Mouse (Mus musculus) hindbrain, embryonic 10.5 days (tissue): ENCODE results near the gene Slc31a2. TPM values are rescaled to one million over a fixed set of nuclear protein-coding genes. Genes with fewer than 3 reads are reported as not detected.

ENCODE experiments used
- DNase-seq: peaks from one replicate; pipeline ENCODE4 v3.0.0-alpha.2; 2017; ENCODE audit warnings: low spot score
- H3K27ac ChIP-seq: fragments of 300-500 bp; sonication (generic); 2 replicates; pipeline ENCODE4 v1.5.1; 2016; ENCODE audit warnings: mild to moderate bottlenecking, moderate library complexity
- H3K27me3 ChIP-seq: fragments of 300-500 bp; sonication (generic); 2 replicates; pipeline ENCODE4 v1.6.1; 2016; ENCODE audit warnings: mild to moderate bottlenecking; ENCODE audit not compliant: poor library complexity, insufficient read depth, severe bottlenecking
- H3K36me3 ChIP-seq: fragments of 300-500 bp; sonication (generic); 2 replicates; pipeline ENCODE4 v1.6.1; 2016; ENCODE audit warnings: mild to moderate bottlenecking, moderate library complexity
- H3K4me1 ChIP-seq: fragments of 300-500 bp; sonication (generic); replicated peaks from 2 replicates; pipeline ENCODE4 v1.6.1; 2016; ENCODE audit warnings: mild to moderate bottlenecking
- H3K4me3 ChIP-seq: fragments of 300-500 bp; sonication (generic); 2 replicates; pipeline ENCODE4 v1.5.1; 2016; ENCODE audit warnings: mild to moderate bottlenecking, moderate library complexity
- H3K9me3 ChIP-seq: fragments of 300-500 bp; sonication (generic); 2 replicates; pipeline ENCODE4 v1.6.1; 2016; ENCODE audit warnings: mild to moderate bottlenecking, moderate library complexity
- WGBS: fragments of 180-500 bp; shearing (Covaris S2); methylation state at CpG from one replicate; pipeline ENCODE4 v1.1.7; 2016; 5-methylcytosine and 5-hydroxymethylcytosine counted together
- polyA plus RNA-seq: library from polyadenylated mRNA; unstranded; fragments of >200 nt; fragmentation: Nextera tagmentation; extraction: Ambion mirVana; gene quantifications from 2 replicates; pipeline ENCODE4 v1.2.1, GENCODE M21; 2016

The Slc31a2 gene
- 15.1 and 15.4 TPM in 2 replicates for polyA plus RNA-seq

DNA sequence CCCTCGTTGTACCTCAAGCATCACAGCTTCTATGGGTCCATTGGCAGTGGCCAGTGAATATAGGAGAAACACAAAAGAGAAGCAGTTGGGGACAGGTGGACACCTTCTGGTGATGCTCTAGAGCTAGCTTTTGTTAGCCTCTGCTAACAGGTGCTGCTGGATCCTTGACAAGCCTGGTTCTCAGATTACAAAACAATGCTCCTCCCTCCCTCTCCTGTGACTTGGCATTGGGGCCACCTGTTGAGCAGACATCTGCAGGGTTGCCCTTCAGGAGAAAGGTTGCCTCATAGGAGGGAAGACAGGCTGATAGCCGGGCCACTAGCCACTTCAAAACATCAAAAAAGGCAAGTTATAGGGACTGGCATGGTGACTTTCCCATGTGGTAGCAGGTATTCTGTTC lies at the start of gene Slc31a2:
TSS of gene Slc31a2 (plus strand) at position 287 of the 400 bp plus-strand sequence.
- Histone ChIP-seq H3K4me3 (no peak within 1 kb of the TSS), H3K27ac (no peak within 1 kb of the TSS), H3K4me1 (peaks cover 7% of the 10 kb centered on the region), H3K9me3 (no peaks in the 10 kb centered on the region), H3K36me3 (no peaks in the 10 kb centered on the region), H3K27me3 (no peaks in the 10 kb centered on the region)
- WGBS = 48% methylated on average over 2 of the region's 2 CpGs
- DNase-seq = no peak

GRCm38 (mm10) chr4:62213490-62213889 lies 48.9 kb upstream of the Slc31a2 start:
- WGBS = 83% methylated on average over 2 of the region's 2 CpGs
- H3K27me3 ChIP-seq = no peaks in the 10 kb centered on the region
- peaks cover 8% of the 10 kb centered on the region for H3K4me1 ChIP-seq

GRCm38 (mm10) chr4:62228391-62228790 lies 34.0 kb upstream of the Slc31a2 start:
- Histone ChIP-seq H3K36me3 (no peaks in the 10 kb centered on the region), H3K27ac (no peak overlapping the region), H3K27me3 (no peaks in the 10 kb centered on the region), H3K9me3 (no peaks in the 10 kb centered on the region), H3K4me1 (no peaks in the 10 kb centered on the region), H3K4me3 (no peak overlapping the region)
- DNase-seq = peak; percentile 38
- WGBS = 44% methylated on average over 10 of the region's 10 CpGs

More at GRCm38 (mm10) chr4:62213490-62213889, 48.9 kb upstream of the Slc31a2 start:
- H3K4me3 ChIP-seq = no peak overlapping the region
- H3K36me3 ChIP-seq = no peaks in the 10 kb centered on the region
- no peak overlapping the region for H3K27ac ChIP-seq
- DNase-seq = no peak
- no peaks in the 10 kb centered on the region for H3K9me3 ChIP-seq

DNA sequence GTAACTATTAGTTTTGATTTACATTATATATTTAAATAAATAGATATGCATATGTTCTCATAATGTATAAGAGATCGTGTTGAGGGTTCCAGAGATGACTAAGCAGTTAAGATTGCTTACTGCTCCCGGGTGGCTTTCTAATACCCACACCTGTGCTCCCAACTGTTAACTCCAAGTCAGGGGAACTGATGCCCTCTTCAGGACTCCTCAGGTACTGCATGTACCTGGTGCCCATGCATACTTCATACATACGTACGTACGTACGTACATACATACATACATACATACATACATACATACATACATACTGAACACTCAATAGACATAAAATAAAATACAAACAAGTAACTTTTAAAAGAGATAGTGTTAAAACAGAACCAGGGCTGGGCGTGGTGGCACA lies 32.9 kb upstream of the Slc31a2 start:
- Histone ChIP-seq H3K4me1 (no peaks in the 10 kb centered on the region), H3K36me3 (no peaks in the 10 kb centered on the region), H3K9me3 (no peaks in the 10 kb centered on the region), H3K27ac (no peak overlapping the region), H3K27me3 (no peaks in the 10 kb centered on the region), H3K4me3 (no peak overlapping the region)
- 85% methylated on average over 7 of the region's 7 CpGs for WGBS
- DNase-seq = no peak

DNA sequence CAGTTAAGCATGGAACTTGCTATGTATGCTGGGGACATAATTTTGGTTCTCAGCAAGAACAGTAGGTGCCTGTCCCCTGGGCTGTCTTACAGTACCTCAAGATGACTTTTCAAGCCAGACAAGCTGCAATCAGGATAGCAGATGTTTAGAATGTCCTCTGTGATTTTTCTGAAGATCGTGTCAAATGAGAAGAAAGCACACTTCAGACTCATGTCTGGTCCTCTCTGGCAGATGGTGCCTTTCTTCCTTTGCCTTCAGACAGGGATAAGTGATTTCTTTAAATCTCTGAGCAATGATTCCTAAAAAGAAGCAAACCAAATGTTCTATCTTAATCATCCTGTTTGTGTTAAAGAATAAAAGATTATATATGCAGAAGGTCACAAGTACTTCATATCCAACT lies 32.2 kb upstream of the Slc31a2 start:
- Histone ChIP-seq H3K9me3 (no peaks in the 10 kb centered on the region), H3K4me3 (no peak overlapping the region), H3K27ac (no peak overlapping the region), H3K27me3 (no peaks in the 10 kb centered on the region), H3K36me3 (no peaks in the 10 kb centered on the region), H3K4me1 (no peaks in the 10 kb centered on the region)
- DNase-seq = no peak
- 81% methylated on average over 1 of the region's 1 CpGs for WGBS

- WGBS = 72% methylated on average over 13 of the region's 13 CpGs
- no peak within 1 kb of the TSS for H3K4me3 ChIP-seq
- H3K27me3 ChIP-seq = no peaks in the 10 kb centered on the region
- no peaks in the 10 kb centered on the region for H3K4me1 ChIP-seq
- no peaks in the 10 kb centered on the region for H3K36me3 ChIP-seq
- no peak for DNase-seq
- no peak within 1 kb of the TSS for H3K27ac ChIP-seq
- no peaks in the 10 kb centered on the region for H3K9me3 ChIP-seq
Observed at GRCm38 (mm10) chr4:62230769-62231168, 31.6 kb upstream of the Slc31a2 start, which contains the start of gene Zfp37. Gene Zfp37 (minus strand): TSS chr4:62231047.

DNA sequence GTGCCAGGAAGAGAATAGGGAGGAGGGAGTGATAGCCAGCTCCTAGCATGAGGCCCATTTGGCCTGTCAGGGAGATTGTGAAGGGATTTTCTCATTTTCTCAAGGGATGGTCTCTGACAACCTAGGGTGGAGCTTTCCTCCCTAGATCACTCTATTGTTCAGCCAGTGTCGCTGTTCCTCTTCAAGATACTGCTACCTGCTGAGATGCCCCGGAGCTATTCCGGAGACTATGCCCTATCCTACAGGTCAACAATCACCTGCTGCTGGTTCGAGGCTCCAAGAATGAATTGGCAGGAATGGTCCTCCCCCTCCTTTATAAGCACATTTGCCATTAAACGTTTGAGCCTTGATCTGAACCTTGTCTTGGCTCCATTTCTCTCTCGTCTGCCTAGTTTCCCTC lies 21.8 kb upstream of the Slc31a2 start:
- Histone ChIP-seq H3K27ac (no peak overlapping the region), H3K36me3 (no peaks in the 10 kb centered on the region), H3K27me3 (no peaks in the 10 kb centered on the region), H3K4me3 (no peak overlapping the region), H3K9me3 (no peaks in the 10 kb centered on the region), H3K4me1 (no peaks in the 10 kb centered on the region)
- no peak for DNase-seq
- WGBS = 61% methylated on average over 6 of the region's 6 CpGs

GRCm38 (mm10) chr4:62248328-62248727 lies 14.0 kb upstream of the Slc31a2 start:
- WGBS = 42% methylated on average over 4 of the region's 4 CpGs
- Histone ChIP-seq H3K36me3 (no peaks in the 10 kb centered on the region), H3K27ac (no peak overlapping the region), H3K9me3 (no peaks in the 10 kb centered on the region), H3K27me3 (no peaks in the 10 kb centered on the region), H3K4me3 (no peak overlapping the region), H3K4me1 (peaks cover 3% of the 10 kb centered on the region; the same call in 1 of the 2 replicates)
- DNase-seq = no peak

DNA sequence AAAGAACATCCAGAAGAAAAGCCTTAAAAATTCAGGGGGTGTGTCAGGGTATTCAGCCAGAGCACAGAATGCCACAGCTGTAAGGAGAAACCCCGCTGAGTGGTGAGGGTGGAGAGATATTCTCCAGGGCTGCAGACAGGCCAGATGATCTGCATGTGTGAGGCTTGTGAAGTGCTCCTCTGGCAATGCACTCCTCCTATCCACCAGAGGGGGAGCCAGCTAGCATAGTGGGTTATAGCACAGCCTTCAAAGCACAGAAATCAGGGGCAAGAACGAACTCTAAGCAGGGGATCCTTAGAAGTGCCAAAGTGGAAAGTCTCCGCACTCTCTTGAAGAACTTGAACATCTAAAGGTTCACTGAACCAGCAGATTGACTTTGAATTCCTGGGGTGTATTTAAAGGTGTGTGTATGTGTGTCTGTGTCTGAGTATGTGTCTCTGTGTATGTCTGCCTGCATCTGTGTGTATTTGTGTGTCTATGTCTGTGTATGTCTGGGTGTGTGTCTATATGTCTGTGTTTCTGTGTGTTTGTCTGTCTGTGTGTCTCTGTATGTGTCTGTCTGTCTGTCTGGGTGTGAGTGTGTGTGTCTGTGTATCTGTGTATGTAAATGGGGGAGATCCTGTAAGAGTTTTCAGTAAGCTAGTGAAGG lies 11.3 kb upstream of the Slc31a2 start:
- Histone ChIP-seq H3K9me3 (no peaks in the 10 kb centered on the region), H3K27ac (no peak overlapping the region), H3K4me3 (no peak overlapping the region), H3K36me3 (no peaks in the 10 kb centered on the region), H3K4me1 (peaks cover 3% of the 10 kb centered on the region; the same call in 1 of the 2 replicates), H3K27me3 (no peaks in the 10 kb centered on the region)
- WGBS = 41% methylated on average over 3 of the region's 3 CpGs
- peak; percentile 47 for DNase-seq

DNA sequence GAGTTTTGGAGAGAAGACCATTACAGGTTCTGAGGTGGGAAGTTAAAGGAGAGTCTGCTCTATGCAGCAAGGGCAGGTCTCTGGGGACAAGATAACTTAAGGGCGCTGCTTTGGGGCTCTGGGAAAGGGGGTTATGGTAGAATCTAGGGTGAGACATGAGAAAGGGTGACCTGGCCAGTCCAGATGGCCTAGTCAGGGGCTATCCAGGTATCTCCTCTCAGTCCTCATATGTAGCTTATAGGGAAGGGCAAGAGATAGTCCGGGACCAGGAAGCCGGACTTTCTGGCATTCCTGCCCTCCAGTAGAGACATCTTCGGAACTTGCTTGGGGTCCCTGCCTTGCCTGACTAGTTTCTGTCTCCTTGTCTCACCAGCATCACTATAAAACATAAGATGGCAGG lies 10.6 kb upstream of the Slc31a2 start:
- H3K36me3 ChIP-seq = no peaks in the 10 kb centered on the region
- H3K4me1 ChIP-seq = peaks cover 3% of the 10 kb centered on the region; the same call in 1 of the 2 replicates
- no peak for DNase-seq

DNA sequence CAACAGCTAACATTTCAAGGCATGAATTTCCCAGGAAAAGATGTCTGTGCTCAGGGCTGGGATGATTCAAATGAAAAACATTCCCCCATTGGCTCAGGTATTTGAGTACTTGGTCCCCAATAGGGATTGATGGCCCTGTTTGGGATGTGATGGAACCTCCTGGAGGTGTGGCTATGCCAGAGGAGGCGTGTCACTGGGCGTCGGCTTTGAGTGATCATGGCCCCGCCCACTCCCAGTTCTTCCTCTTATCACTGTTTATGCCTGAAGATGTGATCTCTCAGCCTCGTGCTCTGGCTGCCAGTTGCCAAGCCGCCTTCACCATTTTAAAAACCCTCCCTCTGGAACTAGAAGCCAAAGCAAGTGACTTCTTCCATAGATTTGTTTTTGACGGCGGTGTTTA lies 7.8 kb upstream of the Slc31a2 start:
- no peaks in the 10 kb centered on the region for H3K9me3 ChIP-seq
- no peaks in the 10 kb centered on the region for H3K27me3 ChIP-seq
- no peak for DNase-seq
- 69% methylated on average over 8 of the region's 8 CpGs for WGBS
- H3K4me3 ChIP-seq = no peak overlapping the region
- H3K36me3 ChIP-seq = no peaks in the 10 kb centered on the region
- H3K27ac ChIP-seq = no peak overlapping the region
- peaks cover 3% of the 10 kb centered on the region; the same call in 1 of the 2 replicates for H3K4me1 ChIP-seq

More for the DNA sequence above, 10.6 kb upstream of the Slc31a2 start:
- 92% methylated on average over 4 of the region's 4 CpGs for WGBS
- Histone ChIP-seq H3K9me3 (no peaks in the 10 kb centered on the region), H3K4me3 (no peak overlapping the region), H3K27me3 (no peaks in the 10 kb centered on the region), H3K27ac (no peak overlapping the region)

DNA sequence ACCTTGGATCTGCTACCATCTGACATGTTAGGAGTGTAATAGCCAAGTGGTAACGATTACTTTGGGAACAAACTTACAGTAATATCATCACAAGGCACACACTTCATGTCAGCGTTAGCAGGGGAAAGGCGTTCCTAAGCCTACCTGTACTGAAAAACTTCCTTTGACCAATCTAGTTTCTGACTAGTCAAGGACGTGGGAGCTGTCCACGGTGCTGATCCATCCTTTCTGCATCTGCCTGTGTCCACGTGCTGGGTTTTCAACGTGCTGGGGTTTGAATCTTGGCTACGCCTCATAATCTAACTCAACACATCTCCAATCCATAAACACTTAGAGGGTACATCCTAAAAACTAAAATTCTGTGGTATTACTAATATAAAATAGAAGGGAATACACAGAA lies 5.4 kb upstream of the Slc31a2 start:
- Histone ChIP-seq H3K9me3 (no peaks in the 10 kb centered on the region), H3K4me3 (no peak overlapping the region), H3K36me3 (no peaks in the 10 kb centered on the region), H3K4me1 (no peaks in the 10 kb centered on the region), H3K27me3 (no peaks in the 10 kb centered on the region), H3K27ac (no peak overlapping the region)
- WGBS = 32% methylated on average over 8 of the region's 8 CpGs
- DNase-seq = peak; percentile 52

DNA sequence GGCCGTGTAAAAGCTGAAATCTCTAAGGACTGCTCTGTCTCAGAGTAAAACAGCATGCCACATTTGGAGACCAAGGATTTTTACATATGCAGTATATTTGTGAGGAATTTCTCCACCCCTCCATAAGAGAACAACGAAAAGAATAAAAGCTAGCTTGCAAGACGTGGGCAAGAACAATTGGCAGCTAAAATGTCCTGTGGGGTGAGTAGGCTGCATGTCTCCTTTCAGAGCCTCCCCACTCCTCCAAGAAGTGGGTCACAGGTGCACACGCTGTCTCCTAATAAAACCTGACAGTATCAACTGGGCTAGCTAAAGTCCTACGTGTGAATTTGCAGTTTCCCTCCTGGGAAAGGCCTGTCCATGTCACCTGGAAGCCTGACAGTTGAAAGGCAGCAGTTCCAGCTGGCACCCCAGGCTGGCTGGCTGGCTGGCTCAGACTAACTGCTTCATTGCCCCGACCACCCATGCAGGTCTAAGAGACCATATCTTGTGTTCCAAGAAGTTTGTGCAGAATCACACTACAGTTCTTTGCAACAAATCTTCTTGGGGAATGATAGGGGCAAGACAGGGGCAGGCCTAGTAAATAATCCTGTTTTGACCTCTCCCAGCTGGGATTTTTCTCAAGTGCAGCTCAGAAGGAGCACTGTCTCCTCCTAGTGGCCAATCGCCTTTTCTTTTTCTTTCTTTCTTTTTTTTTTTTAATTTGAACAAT lies 927 bp downstream of the Slc31a2 start:
- Histone ChIP-seq H3K27ac (no peak overlapping the region), H3K4me1 (peaks cover 7% of the 10 kb centered on the region), H3K36me3 (no peaks in the 10 kb centered on the region), H3K27me3 (no peaks in the 10 kb centered on the region), H3K9me3 (no peaks in the 10 kb centered on the region), H3K4me3 (no peak overlapping the region)
- DNase-seq = no peak
- 40% methylated on average over 7 of the region's 7 CpGs for WGBS
